Mouse (Mus musculus): ENCODE results near the gene Olfr453. TPM values are rescaled to one million over a fixed set of nuclear protein-coding genes. Genes with fewer than 3 reads are reported as not detected.

Olfr453 gene
- polyA plus RNA-seq, 1 experiment from 2014 or later = not detected

DNA sequence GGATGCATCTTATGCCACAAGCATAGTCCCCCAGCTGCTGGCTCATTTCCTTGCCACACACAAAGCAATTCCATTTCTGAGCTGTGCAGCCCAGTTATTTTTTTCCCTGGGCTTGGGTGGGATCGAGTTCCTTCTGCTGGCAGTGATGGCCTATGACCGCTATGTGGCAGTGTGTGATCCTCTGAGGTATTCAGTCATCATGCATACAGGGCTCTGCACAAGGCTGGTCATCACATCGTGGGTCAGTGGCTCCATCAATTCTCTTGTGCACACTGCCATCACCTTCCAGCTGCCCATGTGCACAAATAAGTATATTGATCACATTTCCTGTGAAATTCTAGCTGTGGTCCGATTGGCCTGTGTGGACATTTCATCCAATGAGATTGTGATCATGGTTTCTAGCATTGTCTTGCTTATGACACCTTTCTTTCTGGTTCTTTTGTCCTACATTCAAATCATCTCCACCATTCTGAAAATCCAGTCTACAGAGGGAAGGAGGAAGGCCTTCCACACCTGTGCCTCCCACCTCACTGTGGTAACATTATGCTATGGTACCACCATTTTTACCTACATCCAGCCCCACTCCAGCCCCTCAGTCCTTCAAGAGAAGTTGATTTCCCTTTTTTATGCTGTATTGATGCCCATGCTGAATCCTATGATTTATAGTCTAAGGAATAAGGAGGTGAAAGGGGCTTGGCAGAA lies 51.2 kb downstream of the Olfr453 start:
- TF ChIP-seq CTCF (IDR thresholded peaks at IDR 0.05; ENCODE audit: low read depth) (no peak), EP300 (IDR thresholded peaks at IDR 0.05; ENCODE audit: low read depth) (no peak)
- no peaks in the 10 kb centered on the region for H3K9me3 ChIP-seq (ENCODE audit: low read length)
- H3K27ac ChIP-seq (ENCODE audit: low read depth) = no peak overlapping the region
- no peaks in the 10 kb centered on the region for H3K27me3 ChIP-seq (ENCODE audit: insufficient read depth, low read length)
- WGBS (ENCODE audit: insufficient replicate concordance) = 30% methylated on average over 4 of the region's 4 CpGs
- no peak overlapping the region for H3K4me3 ChIP-seq (ENCODE audit: low read depth, low read length)
- H3K36me3 ChIP-seq (replicated peaks; ENCODE audit: insufficient read depth, low read length) = no peaks in the 10 kb centered on the region
- DNase-seq (no peak), ATAC-seq (no peak)
- H3K4me1 ChIP-seq (ENCODE audit: insufficient read depth) = no peaks in the 10 kb centered on the region
- H3K9ac ChIP-seq (replicated peaks) = no peak overlapping the region
- no peak overlapping the region for H3K4me2 ChIP-seq (ENCODE audit: low read depth, low read length)

DNA sequence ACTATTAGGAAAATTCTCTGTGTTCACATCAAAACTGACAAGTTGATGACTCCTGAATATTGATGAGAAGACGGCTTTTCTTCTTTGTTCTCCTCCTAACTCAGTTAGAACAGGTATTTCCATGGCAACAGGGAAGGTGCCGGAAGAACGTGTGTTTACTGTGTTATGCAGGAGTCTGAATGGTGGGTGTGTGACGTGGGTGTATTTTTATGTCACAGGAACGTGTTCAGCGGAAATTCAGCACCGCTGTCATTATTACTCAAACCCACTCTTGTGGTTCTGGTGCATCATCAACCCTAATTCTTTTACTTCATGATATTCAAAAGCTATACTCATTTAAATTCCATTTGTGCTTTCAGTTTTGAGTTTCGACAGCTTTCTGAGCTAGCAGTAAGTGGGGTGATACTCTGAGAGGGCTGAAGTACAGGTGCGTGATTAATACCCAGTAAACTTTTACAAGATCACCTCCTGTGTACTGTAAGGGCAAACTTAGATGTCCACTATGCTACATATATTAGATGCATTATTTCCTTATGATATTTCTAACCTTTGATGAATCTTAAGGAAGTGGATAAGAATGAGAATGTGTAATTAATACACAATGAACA lies 51.9 kb downstream of the Olfr453 start:
- Histone ChIP-seq H3K4me2 (ENCODE audit: low read depth, low read length) (no peak overlapping the region), H3K9me3 (ENCODE audit: low read length) (no peaks in the 10 kb centered on the region), H3K27ac (ENCODE audit: low read depth) (no peak overlapping the region), H3K36me3 (replicated peaks; ENCODE audit: insufficient read depth, low read length) (no peaks in the 10 kb centered on the region), H3K4me1 (ENCODE audit: insufficient read depth) (no peaks in the 10 kb centered on the region), H3K4me3 (ENCODE audit: low read depth, low read length) (no peak overlapping the region), H3K27me3 (ENCODE audit: insufficient read depth, low read length) (no peaks in the 10 kb centered on the region), H3K9ac (replicated peaks) (no peak overlapping the region)
- no peak for ATAC-seq
- 70% methylated on average over 9 of the region's 9 CpGs for WGBS (ENCODE audit: insufficient replicate concordance)
- TF ChIP-seq EP300 (IDR thresholded peaks at IDR 0.05; ENCODE audit: low read depth) (no peak), CTCF (IDR thresholded peaks at IDR 0.05; ENCODE audit: low read depth) (no peak)
- no peak for DNase-seq

GRCm38 (mm10) chr6:42794982-42795381 lies 55.8 kb downstream of the Olfr453 start:
- Histone ChIP-seq H3K27me3 (ENCODE audit: insufficient read depth, low read length) (no peaks in the 10 kb centered on the region), H3K27ac (ENCODE audit: low read depth) (no peak overlapping the region), H3K4me3 (ENCODE audit: low read depth, low read length) (no peak overlapping the region), H3K9ac (replicated peaks) (no peak overlapping the region), H3K9me3 (ENCODE audit: low read length) (no peaks in the 10 kb centered on the region), H3K36me3 (replicated peaks; ENCODE audit: insufficient read depth, low read length) (no peaks in the 10 kb centered on the region), H3K4me1 (ENCODE audit: insufficient read depth) (no peaks in the 10 kb centered on the region), H3K4me2 (ENCODE audit: low read depth, low read length) (no peak overlapping the region)
- DNase-seq (no peak), ATAC-seq (no peak)
- WGBS (ENCODE audit: insufficient replicate concordance) = 77% methylated on average over 3 of the region's 3 CpGs
- no peak for TF ChIP-seq CTCF (IDR thresholded peaks at IDR 0.05; ENCODE audit: low read depth)
- TF ChIP-seq EP300 (IDR thresholded peaks at IDR 0.05; ENCODE audit: low read depth) = no peak

Other genes with a start within 250 kb of the Olfr453 start
- gene Olfr455, start 191.8 kb upstream of the Olfr453 start, polyA plus RNA-seq (2015; fragmentation: Nextera tagmentation; extraction: Ambion mirVana) = not detected in 2 replicates
- gene Tcaf3, start 141.7 kb upstream of the Olfr453 start, polyA plus RNA-seq (2015; fragmentation: Nextera tagmentation; extraction: Ambion mirVana) = not detected in 2 replicates
- gene Tcaf2, start 94.1 kb upstream of the Olfr453 start, polyA plus RNA-seq (2015; fragmentation: Nextera tagmentation; extraction: Ambion mirVana) = 0.11 and 0.12 TPM in 2 replicates
- 3.8 and 4.7 TPM in 2 replicates for gene Tcaf1, start 29.3 kb upstream of the Olfr453 start, polyA plus RNA-seq (2015; fragmentation: Nextera tagmentation; extraction: Ambion mirVana)
- not detected in 2 replicates for gene Olfr38, start 17.0 kb downstream of the Olfr453 start, polyA plus RNA-seq (2015; fragmentation: Nextera tagmentation; extraction: Ambion mirVana)
- not detected in 2 replicates for gene Olfr452, start 45.7 kb downstream of the Olfr453 start, polyA plus RNA-seq (2015; fragmentation: Nextera tagmentation; extraction: Ambion mirVana)
- gene Olfr450, start 72.6 kb downstream of the Olfr453 start, polyA plus RNA-seq (2015; fragmentation: Nextera tagmentation; extraction: Ambion mirVana) = not detected in 2 replicates
- not detected in 2 replicates for gene Olfr449, start 95.0 kb downstream of the Olfr453 start, polyA plus RNA-seq (2015; fragmentation: Nextera tagmentation; extraction: Ambion mirVana)
- gene Olfr448, start 151.1 kb downstream of the Olfr453 start, polyA plus RNA-seq (2015; fragmentation: Nextera tagmentation; extraction: Ambion mirVana) = not detected in 2 replicates
- not detected in 2 replicates for gene Olfr447, start 169.5 kb downstream of the Olfr453 start, polyA plus RNA-seq (2015; fragmentation: Nextera tagmentation; extraction: Ambion mirVana)
- gene Olfr446, start 182.0 kb downstream of the Olfr453 start, polyA plus RNA-seq (2015; fragmentation: Nextera tagmentation; extraction: Ambion mirVana) = not detected in 2 replicates
- not detected in 2 replicates for gene Olfr444, start 209.7 kb downstream of the Olfr453 start, polyA plus RNA-seq (2015; fragmentation: Nextera tagmentation; extraction: Ambion mirVana)